Mouse (Mus musculus) E14TG2a.4 (cell line): ENCODE data around the gene Trim62.

Source experiments
- H3K27me3 ChIP-seq: 2 replicates; pipeline ENCODE4 v1.6.1; 2014; ENCODE audit warnings: low read length, control low read depth; ENCODE audit not compliant: insufficient read depth
- H3K36me3 ChIP-seq: 2 replicates; pipeline ENCODE4 v1.6.1; 2014; ENCODE audit warnings: low read length, control low read depth; ENCODE audit not compliant: insufficient read depth
- H3K4me1 ChIP-seq: replicated peaks from 2 replicates; pipeline ENCODE4 v1.6.1; 2014; ENCODE audit warnings: low read depth, low read length, control low read depth
- H3K4me3 ChIP-seq: replicated peaks from 2 replicates; pipeline ENCODE4 v1.5.1; 2014; ENCODE audit warnings: mild to moderate bottlenecking, low read length
- H3K9me3 ChIP-seq: 2 replicates; pipeline ENCODE4 v1.6.1; 2014; ENCODE audit warnings: low read length, control low read depth
- CTCF ChIP-seq: conservative IDR thresholded peaks from 2 replicates; pipeline ENCODE4 v1.5.1; 2014; ENCODE audit warnings: low read length
- NANOG ChIP-seq: IDR thresholded peaks from 2 replicates; pipeline ENCODE4 v1.6.1; 2014; ENCODE audit warnings: borderline replicate concordance, low read length, mixed read lengths
- POU5F1 ChIP-seq: IDR thresholded peaks from 2 replicates; pipeline ENCODE4 v1.6.1; 2014; ENCODE audit warnings: low read length, borderline replicate concordance

Trim62 gene

DNA sequence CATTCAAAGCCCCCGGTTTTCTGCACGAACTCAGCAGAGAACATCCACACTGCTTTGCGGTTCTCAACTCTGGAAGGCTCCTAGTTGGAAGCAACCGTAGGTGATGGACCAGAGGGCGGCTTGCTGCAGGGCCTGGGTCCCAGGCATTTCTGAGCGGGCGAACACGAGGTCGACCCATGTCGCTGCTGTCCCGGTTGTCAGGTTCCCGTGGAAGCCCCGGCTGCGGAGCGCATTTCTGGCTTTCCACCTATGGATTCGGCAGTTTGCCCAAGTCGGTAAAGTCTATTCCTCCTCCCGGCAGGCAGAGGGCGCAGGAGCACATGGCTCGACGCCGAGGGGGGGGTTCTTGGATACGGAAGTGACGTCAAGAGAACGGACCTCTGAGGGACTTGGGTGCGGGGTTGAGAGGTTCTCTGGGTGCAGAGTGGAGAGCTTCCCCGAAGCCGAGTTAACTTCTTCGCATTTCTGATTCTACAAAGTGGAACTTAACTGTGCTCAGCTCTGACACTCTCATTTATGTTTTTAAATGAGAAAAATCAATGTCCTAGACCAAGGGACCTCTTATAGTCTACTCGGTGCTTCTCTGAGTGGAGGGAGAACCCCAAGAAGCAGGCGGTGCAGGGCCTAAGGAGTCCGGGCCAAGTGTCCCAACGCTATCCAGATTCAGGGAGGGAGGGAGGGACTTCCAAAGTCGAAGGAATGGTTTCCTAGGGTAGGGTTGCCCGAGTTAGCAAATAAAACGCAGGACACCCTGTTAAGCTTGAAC lies 41.6 kb downstream of the Trim62 start:
- H3K9me3 ChIP-seq: no peaks in the 10 kb centered on the region
- H3K27me3 ChIP-seq: peaks cover 19% of the 10 kb centered on the region
- peak overlapping the region; percentile 68 for H3K4me3 ChIP-seq
- H3K4me1 ChIP-seq: peaks cover 19% of the 10 kb centered on the region
- TF ChIP-seq CTCF: peak; percentile 51
- no peak for TF ChIP-seq NANOG
- no peaks in the 10 kb centered on the region for H3K36me3 ChIP-seq

DNA sequence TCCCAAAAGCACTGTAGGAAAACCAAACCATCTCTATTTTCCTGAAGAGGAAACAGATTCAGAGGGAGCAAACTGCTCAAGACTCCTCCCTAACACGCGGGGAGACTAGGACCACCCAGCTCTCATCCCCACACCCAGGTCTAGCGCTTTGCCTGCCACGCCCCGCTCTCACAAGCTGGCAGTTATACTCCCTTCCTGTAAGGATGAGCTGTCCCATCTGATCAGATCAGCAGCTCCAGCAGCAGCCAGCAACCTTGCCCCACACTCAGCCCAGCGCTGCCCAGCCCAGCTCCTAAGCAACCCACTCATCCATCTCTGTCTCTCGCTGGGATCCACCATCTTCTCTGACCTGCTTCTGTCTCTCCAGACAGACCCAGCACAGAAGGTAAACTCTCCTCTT lies 49.4 kb downstream of the Trim62 start:
- peaks cover 37% of the 10 kb centered on the region for H3K4me1 ChIP-seq
- H3K27me3 ChIP-seq: peaks cover 5% of the 10 kb centered on the region
- no peak overlapping the region; the same call in 1 of the 2 replicates for H3K4me3 ChIP-seq
- H3K36me3 ChIP-seq: no peaks in the 10 kb centered on the region
- TF ChIP-seq POU5F1 (no peak), NANOG (no peak), CTCF (no peak)
- H3K9me3 ChIP-seq: no peaks in the 10 kb centered on the region

DNA sequence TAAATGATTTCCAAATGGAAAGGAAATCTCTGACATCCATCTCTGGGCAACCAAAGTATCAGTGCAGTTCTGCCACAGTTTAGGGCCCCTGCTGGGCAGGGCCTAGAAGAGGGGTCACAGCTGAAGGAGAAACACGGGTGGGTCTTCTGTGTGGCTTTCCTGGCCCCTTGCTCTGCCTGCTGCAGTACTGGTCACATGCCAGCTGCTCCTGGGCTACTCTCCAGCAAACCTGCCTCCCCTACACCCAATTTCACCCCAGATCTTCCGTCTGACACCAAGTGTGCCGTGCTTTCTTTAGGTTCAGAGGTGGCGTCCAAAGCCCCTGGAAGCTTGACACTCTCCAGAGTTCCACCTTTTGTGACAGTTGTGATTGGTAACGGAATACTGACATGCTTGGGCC lies 52.2 kb downstream of the Trim62 start:
- TF ChIP-seq CTCF: no peak
- no peak for TF ChIP-seq NANOG
- no peak for TF ChIP-seq POU5F1
- H3K36me3 ChIP-seq: no peaks in the 10 kb centered on the region
- H3K27me3 ChIP-seq: peaks cover 5% of the 10 kb centered on the region
- no peak overlapping the region for H3K4me3 ChIP-seq
- H3K4me1 ChIP-seq: peaks cover 36% of the 10 kb centered on the region
- H3K9me3 ChIP-seq: no peaks in the 10 kb centered on the region

DNA sequence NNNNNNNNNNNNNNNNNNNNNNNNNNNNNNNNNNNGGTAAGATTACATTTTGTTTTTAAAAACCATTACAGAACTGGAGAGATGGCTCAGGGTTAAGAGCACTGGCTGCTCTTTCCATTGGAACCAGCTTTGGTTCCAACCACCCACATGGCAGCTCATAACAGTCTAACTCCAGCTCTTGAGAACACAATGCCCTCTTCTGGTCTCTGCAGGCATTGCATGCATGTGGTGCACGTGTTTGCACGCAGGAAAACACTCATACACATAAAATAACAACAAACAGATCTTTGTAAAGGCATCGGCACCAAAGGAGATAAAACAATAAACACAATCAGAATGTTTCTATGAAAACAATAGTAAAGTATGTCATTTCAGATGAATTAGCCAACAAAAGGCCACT lies 59.0 kb downstream of the Trim62 start:
- no peaks in the 10 kb centered on the region for H3K9me3 ChIP-seq
- peaks cover 46% of the 10 kb centered on the region for H3K4me1 ChIP-seq
- peaks cover 6% of the 10 kb centered on the region; the same call in 1 of the 2 replicates for H3K27me3 ChIP-seq
- H3K36me3 ChIP-seq: 0 out of 2 replicates have a peak, but pooled peaks cover 3% of the 10 kb centered on the region
- TF ChIP-seq CTCF (peak; percentile 67), NANOG (no peak)
- no peak overlapping the region for H3K4me3 ChIP-seq

DNA sequence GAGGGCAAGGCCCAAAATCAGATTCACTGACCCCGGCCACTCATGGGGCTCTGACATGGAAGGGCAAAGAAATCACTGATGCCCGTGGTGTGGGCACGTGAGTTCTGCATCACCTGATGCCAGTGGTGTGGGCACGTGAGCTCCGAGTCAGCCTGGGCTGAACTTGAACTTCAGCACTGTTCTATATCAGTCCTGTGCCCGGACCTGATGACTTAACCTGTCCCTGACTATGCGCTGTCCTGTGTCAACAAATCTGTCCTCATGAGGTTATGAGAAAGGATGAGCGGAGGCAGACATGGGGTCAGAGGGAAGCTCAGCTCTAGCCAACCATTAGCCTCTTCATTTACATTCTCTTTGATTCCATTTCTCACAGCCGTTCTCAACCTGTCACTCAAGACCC lies 63.4 kb downstream of the Trim62 start:
- Histone ChIP-seq H3K4me1 (peaks cover 84% of the 10 kb centered on the region), H3K27me3 (peaks cover 10% of the 10 kb centered on the region; the same call in 1 of the 2 replicates), H3K9me3 (no peaks in the 10 kb centered on the region), H3K4me3 (peak overlapping the region; percentile 65; the same call in 1 of the 2 replicates), H3K36me3 (0 out of 2 replicates have a peak, but pooled peaks cover 9% of the 10 kb centered on the region)
- TF ChIP-seq POU5F1: no peak
- no peak for TF ChIP-seq NANOG
- no peak for TF ChIP-seq CTCF

DNA sequence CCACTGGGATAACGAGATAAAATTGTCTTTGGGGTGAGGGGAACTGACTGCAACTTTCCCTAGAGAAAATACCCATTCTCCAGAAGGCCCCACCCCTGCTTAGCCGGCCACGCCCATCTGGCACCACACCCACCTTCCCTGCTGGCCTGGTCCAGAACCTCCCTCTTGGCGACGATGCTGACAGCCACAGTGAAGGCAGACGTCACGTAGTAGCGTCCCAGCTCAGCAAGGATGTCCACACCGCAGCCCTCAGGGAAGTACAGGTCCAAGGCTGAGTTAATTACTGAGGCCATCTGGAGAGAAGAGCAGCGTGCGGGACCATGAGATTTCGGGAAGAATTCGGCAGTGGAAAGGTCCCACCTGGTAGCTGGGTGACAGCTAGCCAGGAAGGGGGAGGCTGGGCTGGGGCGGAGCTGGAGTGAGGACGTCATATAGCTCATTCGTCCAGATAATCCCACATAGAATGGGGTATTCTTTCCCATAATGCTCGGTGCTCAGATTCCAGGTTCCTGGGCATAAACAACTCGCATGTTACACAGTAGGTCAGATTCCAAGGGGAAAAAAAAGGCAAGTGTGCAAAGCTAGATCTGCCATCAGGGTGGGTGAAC lies 64.0 kb downstream of the Trim62 start:
- peak overlapping the region; percentile 65 for H3K4me3 ChIP-seq
- H3K4me1 ChIP-seq: peaks cover 88% of the 10 kb centered on the region
- 0 out of 2 replicates have a peak, but pooled peaks cover 9% of the 10 kb centered on the region for H3K36me3 ChIP-seq
- no peaks in the 10 kb centered on the region for H3K9me3 ChIP-seq
- TF ChIP-seq NANOG (peak; percentile 12; the same call in 1 of the 2 replicates), CTCF (no peak), POU5F1 (no peak)
- H3K27me3 ChIP-seq: peaks cover 10% of the 10 kb centered on the region; the same call in 1 of the 2 replicates

DNA sequence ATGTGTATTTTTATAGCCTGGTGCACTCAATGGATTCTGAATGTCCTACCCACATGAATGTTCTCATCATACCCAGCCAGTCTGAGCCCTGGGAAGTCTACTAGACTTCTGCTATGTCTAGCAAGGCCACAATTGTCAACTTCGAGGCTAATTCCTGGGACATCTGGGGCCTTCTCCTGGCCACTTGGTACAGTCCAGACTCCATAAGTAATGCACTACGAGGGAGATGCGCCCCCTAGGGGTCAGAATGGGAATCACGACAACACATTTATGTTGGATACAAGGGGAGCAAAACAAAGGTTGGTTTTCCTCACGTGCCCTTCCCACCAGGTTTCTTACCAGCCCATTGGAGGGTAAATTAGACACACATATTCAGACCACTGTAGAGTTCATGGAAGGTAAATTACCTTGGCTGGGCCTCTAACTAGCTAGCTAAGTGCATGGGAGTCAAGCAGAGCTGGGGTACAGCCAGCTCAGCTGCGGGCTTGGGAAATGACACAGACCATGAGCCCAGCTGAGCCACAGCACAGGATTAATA lies 64.8 kb downstream of the Trim62 start:
- H3K9me3 ChIP-seq: no peaks in the 10 kb centered on the region
- TF ChIP-seq POU5F1: no peak
- TF ChIP-seq CTCF: peak; percentile 84

DNA sequence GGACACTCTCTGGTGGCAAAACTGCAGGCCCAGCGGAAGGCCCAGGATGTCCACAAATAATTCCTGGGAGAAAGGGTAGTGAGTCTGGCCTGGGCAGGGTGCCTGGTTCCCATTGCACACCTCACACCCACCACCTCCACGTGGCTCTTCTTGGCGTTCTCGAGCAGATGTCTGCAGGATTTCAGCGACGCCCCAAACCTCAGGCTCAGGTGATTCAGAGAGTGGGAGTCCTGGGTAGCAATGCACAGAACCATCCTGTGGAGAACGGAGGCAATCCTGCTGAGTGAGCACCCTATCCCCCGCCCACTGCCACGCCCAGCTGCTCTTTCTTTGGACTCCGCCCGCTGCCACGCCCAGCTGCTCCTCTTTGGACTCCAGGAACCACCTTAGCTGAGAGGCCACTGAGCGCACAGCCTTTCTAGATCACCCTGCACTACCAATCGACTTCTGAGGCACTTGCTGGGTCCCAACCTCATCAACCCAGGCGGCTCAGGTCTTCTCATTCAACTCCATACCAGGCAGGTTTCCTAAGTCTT lies 66.2 kb downstream of the Trim62 start:
- Histone ChIP-seq H3K4me1 (peaks cover 74% of the 10 kb centered on the region), H3K4me3 (0 out of 2 replicates have a peak overlapping the region, but pooled peaks have one; percentile 5), H3K27me3 (peaks cover 10% of the 10 kb centered on the region; the same call in 1 of the 2 replicates), H3K36me3 (peaks cover 15% of the 10 kb centered on the region; the same call in 1 of the 2 replicates), H3K9me3 (no peaks in the 10 kb centered on the region)
- TF ChIP-seq POU5F1: no peak
- TF ChIP-seq CTCF: no peak
- no peak for TF ChIP-seq NANOG

More for the DNA sequence above, 64.8 kb downstream of the Trim62 start:
- Histone ChIP-seq H3K36me3 (0 out of 2 replicates have a peak, but pooled peaks cover 9% of the 10 kb centered on the region), H3K4me3 (peak overlapping the region; percentile 65), H3K4me1 (peaks cover 81% of the 10 kb centered on the region), H3K27me3 (peaks cover 10% of the 10 kb centered on the region; the same call in 1 of the 2 replicates)
